Mouse (Mus musculus) CD8-positive naive resting alpha-beta T cell, adult 2 months (primary cell): ENCODE measurements around the gene Oxtr.
A peak's percentile ranks its signal among the peaks of the same experiment; 100 is the strongest.

Source experiments
- DNase-seq, 2 experiments: peaks; one replicate each; pipeline ENCODE4 v3.0.0; 2022; ENCODE audit warnings: low read depth in 2 of 2, low spot score in 2 of 2

Oxtr gene

DNA sequence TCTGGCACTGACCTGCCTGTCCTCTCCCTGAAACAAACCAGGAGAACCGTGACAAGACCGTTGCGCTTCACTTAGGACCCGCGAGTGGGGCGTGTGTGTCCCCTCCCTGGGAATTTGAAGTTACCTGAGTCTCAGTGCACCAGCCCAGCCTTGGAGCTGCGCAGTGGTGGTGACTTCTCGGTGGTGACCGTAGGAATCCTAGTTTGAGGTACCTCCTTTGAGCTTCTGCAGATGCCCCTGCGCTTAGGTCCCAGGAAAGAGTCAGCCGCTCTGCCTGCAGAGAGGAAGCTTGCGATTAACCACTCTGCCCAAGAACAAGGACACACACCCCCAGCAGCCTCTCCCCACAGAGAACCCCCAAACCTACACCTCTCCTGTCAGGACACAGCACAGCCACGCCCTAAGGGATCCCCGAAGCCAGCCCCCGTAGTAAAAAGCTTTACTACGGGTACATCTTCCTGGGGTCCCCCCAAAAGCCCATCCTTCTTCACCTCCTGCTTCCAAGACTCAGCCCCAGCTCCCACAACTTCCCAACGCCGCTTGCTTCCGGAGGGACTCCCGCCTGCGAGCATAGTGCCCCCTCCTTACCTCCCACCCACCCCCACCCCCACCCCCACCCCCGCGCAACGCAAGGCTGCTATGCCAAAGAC, at the start of gene Oxtr:
Gene Oxtr (minus strand): TSS at position 34 of the 650 bp plus-strand sequence.
- no peak for DNase-seq

DNA sequence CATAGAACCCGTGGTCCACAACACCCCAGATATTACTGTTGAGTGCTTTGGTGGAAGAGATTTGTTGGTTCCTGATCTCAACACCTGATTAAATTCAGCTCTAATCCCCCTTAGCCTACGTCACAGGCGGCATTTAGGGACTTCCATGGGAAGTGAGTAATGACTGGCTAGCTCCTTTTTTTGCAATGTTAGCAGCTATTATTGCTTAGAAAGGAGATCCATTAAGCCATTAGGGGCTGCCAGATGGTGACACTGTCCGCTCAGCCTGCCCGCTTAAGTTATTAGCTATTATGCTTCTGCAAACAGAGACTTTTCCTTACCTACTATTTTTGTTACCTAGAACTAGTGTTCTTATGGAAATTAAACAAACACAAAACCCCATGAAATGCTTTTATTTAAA, 35.7 kb upstream of the Oxtr start:
- DNase-seq, result no peak

- DNase-seq, result no peak
Measured at GRCm38 (mm10) chr6:112524459-112524858, 34.7 kb upstream of the Oxtr start.

DNA sequence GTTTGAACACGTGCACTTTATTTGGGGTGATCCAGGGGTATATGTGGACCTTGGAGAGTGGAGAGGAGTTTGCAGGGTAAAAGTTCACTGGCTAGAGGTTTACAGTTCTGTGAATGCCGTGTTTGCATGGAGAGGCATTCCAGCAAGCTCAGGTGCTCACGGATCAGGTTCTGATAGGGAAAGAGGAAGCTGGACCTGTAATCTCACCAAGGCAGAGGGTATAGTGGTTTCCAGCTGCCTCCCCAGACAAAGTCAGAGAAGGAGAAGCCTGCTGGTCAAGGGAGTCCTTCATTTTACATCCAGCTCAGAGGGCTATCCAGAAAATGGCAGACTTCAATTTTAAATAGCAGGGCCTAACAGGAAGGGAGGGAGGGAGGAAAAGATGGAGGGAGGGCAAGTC, 28.2 kb upstream of the Oxtr start:
- DNase-seq, result no peak

DNA sequence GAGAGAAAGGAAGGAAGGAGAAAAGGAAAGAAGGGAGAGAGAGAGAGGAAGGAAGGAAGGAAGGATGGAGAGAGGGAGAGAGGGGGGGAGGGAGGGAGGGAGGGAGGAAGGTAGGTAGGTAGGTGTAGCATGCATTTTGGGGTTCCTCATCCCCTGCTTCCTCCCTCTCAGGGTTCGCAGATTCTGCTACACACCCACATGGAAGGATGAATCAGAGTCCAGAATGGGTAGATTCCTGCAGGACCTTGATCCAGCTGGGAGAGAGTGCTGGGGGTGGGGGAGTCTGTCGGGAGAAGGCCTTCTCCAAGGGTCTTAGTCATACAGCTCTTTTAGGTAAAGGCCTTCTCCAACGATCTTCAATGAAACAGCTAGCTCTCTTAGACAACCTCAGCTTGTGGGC, 27.8 kb upstream of the Oxtr start:
- DNase-seq, result no peak

DNA sequence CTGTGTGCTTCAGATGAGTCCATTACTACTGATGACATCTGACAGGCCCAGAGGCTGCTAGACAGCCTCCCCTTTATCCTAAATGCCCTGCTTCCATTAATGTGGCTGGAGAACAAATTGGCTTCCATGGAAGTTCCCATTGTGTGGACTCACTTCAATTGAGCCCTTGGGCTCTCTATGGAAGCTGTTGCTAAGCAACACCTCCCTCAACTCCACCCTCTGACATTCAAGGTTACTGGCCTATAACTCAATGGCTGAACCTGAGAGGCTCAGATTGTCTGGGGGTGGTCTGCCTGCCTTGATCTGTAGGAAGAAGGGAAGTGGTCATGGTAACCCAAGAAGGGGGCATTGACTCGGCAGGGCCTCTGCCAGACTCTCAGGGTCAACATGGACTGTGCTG, 26.8 kb upstream of the Oxtr start:
- no peak for DNase-seq

GRCm38 (mm10) chr6:112514591-112514990, 24.8 kb upstream of the Oxtr start:
- no peak for DNase-seq

- DNase-seq, result no peak
Measured at GRCm38 (mm10) chr6:112510346-112510745, 20.6 kb upstream of the Oxtr start.

- DNase-seq, result no peak
Measured at GRCm38 (mm10) chr6:112509590-112510131, 19.9 kb upstream of the Oxtr start.

GRCm38 (mm10) chr6:112507617-112508016, 17.9 kb upstream of the Oxtr start:
- DNase-seq, result no peak

- no peak for DNase-seq
Measured at GRCm38 (mm10) chr6:112501156-112501555, 11.4 kb upstream of the Oxtr start.

DNA sequence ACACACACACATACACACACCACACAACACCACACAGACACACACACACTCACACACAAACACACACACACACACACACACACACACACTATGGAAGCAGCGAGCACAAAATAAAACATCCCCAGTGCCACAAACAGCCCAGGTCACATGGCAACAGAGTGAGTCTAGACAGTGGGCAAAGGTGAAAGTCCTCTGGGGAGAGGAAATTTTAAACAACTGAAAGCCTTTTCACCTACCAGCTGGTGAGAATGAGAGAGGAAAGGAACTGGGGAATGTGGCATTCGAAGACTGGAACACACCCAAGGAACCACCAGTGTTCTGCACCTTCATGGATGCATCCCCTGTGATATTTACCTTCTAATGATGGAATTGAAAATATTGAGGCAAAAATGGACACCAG, 9.7 kb upstream of the Oxtr start:
- no peak for DNase-seq

GRCm38 (mm10) chr6:112498716-112499115, 9.0 kb upstream of the Oxtr start:
- no peak for DNase-seq

DNA sequence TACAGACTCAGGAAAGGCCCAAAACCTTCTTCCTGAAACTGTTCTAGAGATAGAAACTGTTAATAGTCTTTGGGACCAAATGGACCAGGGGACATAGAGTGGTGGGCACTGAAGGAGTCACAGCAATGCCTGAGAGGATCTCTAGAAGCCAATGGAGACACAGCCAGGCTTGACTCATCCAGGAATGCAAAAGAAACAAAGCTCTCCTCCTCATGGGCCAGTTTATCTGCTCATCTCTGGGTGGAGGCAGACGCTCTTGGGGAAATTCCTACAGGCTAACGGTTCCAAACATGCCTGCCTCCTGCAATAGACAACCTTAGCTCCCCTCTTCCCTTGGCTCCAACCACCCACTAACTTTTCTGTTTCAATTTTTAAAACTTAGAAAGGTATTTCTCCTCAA, 7.7 kb upstream of the Oxtr start:
- DNase-seq, result no peak

- DNase-seq, result no peak
Measured at GRCm38 (mm10) chr6:112496291-112497060, 6.7 kb upstream of the Oxtr start.

DNA sequence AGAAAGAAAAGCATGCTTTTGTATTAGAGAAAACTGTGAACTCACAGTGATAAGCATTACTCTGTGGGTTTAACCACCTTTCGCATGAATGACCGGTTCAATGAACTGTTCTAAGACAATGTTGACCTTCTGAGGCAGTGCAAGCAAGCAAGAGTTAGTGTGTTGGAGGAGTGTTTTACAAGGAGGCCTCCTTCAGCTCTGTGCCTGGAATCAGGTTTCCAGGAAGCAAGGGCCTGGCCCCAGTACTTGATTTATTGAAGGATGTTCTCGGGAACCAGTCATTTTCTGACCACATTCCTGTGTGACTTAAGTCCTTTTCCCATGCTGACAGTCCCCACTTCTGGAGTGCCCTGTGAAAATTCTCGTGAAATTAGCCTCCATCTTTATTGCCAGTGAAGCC, 5.5 kb upstream of the Oxtr start:
- no peak for DNase-seq

GRCm38 (mm10) chr6:112494620-112495081, 4.9 kb upstream of the Oxtr start:
- no peak for DNase-seq

- DNase-seq, result no peak
Measured at GRCm38 (mm10) chr6:112493371-112493770, 3.6 kb upstream of the Oxtr start.

DNA sequence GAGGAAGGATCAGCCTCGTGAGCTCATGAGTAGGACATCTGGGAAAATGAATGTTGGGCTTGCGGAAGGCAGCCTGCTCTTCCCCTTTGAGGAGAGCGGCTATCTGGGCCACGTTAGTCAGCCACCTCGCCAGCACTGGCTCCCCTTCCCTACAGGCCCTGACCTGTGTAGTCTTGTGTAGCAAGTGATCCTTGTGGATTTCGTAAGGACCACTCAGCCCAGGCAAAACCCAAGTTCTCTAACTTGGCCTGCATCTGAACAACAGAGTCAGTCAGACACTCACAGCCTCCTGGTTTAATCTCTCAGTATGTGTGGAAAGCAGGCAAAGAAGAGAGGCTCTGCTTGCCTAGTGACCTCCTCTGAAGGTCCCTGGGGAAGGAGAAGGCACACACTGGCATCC, 2.9 kb upstream of the Oxtr start:
- no peak for DNase-seq

- no peak for DNase-seq
Measured at GRCm38 (mm10) chr6:112491521-112491920, 1.8 kb upstream of the Oxtr start.

DNA sequence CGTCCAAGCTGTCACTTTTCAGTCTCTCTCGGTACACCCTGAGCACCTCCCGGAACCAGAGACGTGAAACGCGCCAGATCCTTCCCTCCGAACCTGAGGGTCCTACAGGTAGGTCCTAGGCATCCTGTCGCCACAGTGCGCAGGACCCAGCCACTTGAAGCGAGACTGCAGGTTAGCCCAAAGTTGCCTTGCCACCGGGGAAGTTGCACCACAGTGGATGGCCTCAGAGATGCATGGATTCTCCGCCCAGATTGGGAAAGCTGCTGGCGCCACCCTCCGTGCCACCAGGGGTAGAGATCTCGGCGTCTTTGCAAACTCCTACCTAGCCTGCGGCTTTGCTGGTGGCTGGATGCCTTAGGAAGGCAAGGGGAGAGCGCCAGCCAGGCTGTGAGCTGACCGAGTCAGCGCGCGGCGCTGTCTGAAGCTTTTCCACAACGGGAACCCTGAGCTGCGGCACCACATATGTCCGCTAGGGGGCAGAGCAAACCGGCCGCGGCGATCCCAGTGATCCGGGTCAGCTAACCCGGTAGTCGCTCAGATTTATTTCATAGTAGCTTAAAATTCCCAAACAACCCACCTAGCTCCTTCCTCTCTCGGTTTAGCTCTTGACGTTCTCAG, 991 bp upstream of the Oxtr start:
- peak; percentile 21 to 35 for DNase-seq
